Mouse (Mus musculus): ENCODE measurements around the gene Vps33a.

DNA sequence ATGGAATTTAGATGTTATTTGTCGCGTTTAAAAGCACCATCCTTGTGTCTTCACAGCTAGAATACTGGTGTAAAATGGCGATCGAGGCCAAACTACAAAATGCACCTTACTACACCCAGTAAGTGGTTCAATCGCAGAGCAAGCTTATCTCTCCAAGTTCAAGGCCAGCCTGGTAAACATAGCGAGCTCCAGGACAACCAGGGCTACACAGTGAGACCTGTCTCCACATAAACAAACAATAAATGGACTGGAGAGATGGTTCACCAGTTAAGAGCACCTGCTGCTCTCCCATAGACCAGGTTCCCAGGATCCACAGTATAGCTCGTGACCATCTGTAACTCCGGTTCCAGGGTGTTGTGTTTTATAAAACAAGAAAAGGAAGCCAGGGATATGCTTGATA lies 524 bp upstream of the Vps33a start:
- TF ChIP-seq POLR2A (IDR thresholded peaks at IDR 0.05; ENCODE audit: borderline replicate concordance, insufficient read depth, low read length) (no peak), CTCF (IDR thresholded peaks at IDR 0.05; ENCODE audit: borderline replicate concordance, insufficient read depth, low read depth, low read length) (no peak)

Data from cerebellum, adult 2 months (tissue).